Mouse (Mus musculus) liver, embryonic 16.5 days (tissue): Measurements from ENCODE around the gene Gstt2. TPM values are rescaled to one million over a fixed set of nuclear protein-coding genes. Genes with fewer than 3 reads are reported as not detected.
"Not testable (repeated sequence)": the region's sequence is repeated elsewhere in the genome, so short reads cannot be mapped to it uniquely, and the experiment has no call there.

ENCODE experiments used
- ATAC-seq: fragments of 200-750 bp; cut with Nextera tagmentation; 2 replicates; pipeline ENCODE4 v1.8.0; 2017; ENCODE audit warnings: low read depth, mild to moderate bottlenecking, moderate number of reproducible peaks, moderate library complexity
- H3K27ac ChIP-seq: fragments of 300-500 bp; sonication (generic); 2 replicates; pipeline ENCODE4 v1.5.1; 2014; ENCODE audit warnings: mild to moderate bottlenecking, low read length
- H3K27me3 ChIP-seq: fragments of 300-500 bp; sonication (generic); 2 replicates; pipeline ENCODE4 v1.6.1; 2014; ENCODE audit warnings: low read depth, low read length, mixed read lengths; ENCODE audit not compliant: control insufficient read depth, insufficient read depth
- H3K36me3 ChIP-seq: fragments of 300-500 bp; sonication (generic); 2 replicates; pipeline ENCODE4 v1.6.1; 2014; ENCODE audit warnings: mild to moderate bottlenecking; ENCODE audit not compliant: control insufficient read depth, insufficient read depth
- H3K4me1 ChIP-seq: fragments of 300-500 bp; sonication (generic); 2 replicates; pipeline ENCODE4 v1.6.1; 2014; ENCODE audit warnings: low read depth, low read length, mixed read lengths; ENCODE audit not compliant: control insufficient read depth
- H3K4me2 ChIP-seq: fragments of 300-500 bp; sonication (generic); 2 replicates; pipeline ENCODE4 v1.6.1; 2014; ENCODE audit warnings: low read depth, low read length, mixed read lengths
- H3K4me3 ChIP-seq: fragments of 300-500 bp; sonication (generic); 2 replicates; pipeline ENCODE4 v1.5.1; 2014; ENCODE audit warnings: low read depth, mild to moderate bottlenecking, low read length
- H3K9ac ChIP-seq: fragments of 300-500 bp; sonication (generic); 2 replicates; pipeline ENCODE4 v1.6.1; 2014; ENCODE audit warnings: low read depth, low read length
- H3K9me3 ChIP-seq: fragments of 300-500 bp; sonication (generic); replicated peaks from 2 replicates; pipeline ENCODE4 v1.6.1; 2016; ENCODE audit warnings: low read length; ENCODE audit not compliant: control insufficient read depth
- WGBS: fragments of 180-500 bp; shearing (Covaris S2); extraction: QIAGEN DNeasy Blood & Tissue Kit; methylation state at CpG from one replicate; pipeline ENCODE4 v1.1.7; 2014; ENCODE audit not compliant: insufficient replicate concordance; 5-methylcytosine and 5-hydroxymethylcytosine counted together
- polyA plus RNA-seq: library from polyadenylated mRNA; unstranded; fragments of >200 nt; fragmentation: Nextera tagmentation; extraction: Ambion mirVana; gene quantifications from 2 replicates; pipeline ENCODE4 v1.2.1, GENCODE M21; 2015

Gstt2 gene
- polyA plus RNA-seq, 1 experiment from 2014 or later = 56.7 TPM

DNA sequence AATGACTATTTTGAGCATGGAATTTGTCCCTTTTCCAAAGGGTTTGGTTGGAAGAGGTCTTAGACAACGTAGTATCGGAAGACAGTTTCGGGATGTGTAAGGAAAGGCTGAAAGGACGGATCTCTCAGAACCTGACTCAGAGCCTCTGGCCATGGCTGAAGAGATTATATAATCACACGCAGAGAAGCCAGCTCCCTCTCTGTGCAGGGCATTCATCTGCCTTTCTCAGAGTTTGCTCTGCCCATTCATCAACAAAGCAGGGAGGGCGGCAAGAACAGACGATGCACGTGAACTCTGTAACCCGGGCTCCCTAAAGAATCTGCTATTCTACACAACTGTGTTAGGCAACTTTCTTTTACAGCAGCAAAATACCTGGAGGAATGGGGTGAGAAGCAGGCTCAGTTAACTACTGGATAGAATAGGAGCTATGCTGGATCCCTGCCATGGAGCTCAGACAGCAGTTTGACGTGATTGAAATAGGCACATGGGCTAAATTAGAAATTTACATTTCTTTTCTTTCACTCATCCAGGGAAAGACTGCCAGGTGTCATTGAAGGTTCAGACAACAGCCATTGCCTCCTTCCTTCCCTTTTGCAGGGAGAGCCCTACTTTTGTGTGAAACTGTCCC, 36.4 kb upstream of the Gstt2 start:
- Histone ChIP-seq H3K27me3 (no peaks in the 10 kb centered on the region), H3K36me3 (no peaks in the 10 kb centered on the region), H3K27ac (no peak overlapping the region), H3K4me2 (no peak overlapping the region; the same call in 1 of the 2 replicates), H3K9me3 (no peaks in the 10 kb centered on the region), H3K9ac (no peak overlapping the region), H3K4me3 (no peak overlapping the region), H3K4me1 (peaks cover 5% of the 10 kb centered on the region)
- ATAC-seq = no peak
- 54% methylated on average over 10 of the region's 10 CpGs for WGBS

DNA sequence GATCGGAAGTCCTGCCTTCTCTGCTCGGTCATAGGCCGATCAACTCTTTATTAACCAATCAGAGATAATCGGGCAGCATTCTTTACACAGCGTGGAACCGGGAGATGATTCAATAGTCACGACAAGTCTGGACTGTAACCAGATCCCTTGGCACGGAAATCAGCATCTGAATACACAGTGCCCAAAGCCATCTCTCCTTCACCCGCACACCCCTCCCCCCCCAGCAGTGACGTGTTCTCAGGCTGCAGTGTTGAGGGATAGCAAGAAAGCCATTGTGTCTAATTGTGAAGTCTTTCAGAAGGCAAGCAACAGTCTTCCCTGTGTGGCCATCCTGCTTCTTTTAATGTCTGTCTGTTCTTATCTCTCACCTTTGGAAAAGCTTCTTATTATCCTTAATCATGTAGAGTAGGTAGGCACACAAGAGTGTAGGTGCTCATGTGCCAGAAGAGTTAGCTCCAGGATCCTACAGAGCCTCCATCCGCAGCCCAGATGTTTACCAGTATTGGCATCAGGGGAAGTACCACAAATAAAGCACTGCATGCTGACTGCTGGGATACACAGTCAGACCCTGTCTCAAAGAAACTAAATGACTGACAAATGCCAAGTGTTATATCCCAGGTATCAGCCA, 35.8 kb upstream of the Gstt2 start:
- H3K36me3 ChIP-seq = no peaks in the 10 kb centered on the region
- H3K4me3 ChIP-seq = peak overlapping the region; percentile 54
- no peak overlapping the region for H3K27ac ChIP-seq
- H3K4me1 ChIP-seq = peaks cover 5% of the 10 kb centered on the region
- H3K9me3 ChIP-seq = no peaks in the 10 kb centered on the region
- ATAC-seq = peak; percentile 85
- H3K27me3 ChIP-seq = peaks cover 2% of the 10 kb centered on the region; the same call in 1 of the 2 replicates
- H3K4me2 ChIP-seq = peak overlapping the region; percentile 70
- H3K9ac ChIP-seq = peak overlapping the region; percentile 43
- 4% methylated on average over 11 of the region's 11 CpGs for WGBS

DNA sequence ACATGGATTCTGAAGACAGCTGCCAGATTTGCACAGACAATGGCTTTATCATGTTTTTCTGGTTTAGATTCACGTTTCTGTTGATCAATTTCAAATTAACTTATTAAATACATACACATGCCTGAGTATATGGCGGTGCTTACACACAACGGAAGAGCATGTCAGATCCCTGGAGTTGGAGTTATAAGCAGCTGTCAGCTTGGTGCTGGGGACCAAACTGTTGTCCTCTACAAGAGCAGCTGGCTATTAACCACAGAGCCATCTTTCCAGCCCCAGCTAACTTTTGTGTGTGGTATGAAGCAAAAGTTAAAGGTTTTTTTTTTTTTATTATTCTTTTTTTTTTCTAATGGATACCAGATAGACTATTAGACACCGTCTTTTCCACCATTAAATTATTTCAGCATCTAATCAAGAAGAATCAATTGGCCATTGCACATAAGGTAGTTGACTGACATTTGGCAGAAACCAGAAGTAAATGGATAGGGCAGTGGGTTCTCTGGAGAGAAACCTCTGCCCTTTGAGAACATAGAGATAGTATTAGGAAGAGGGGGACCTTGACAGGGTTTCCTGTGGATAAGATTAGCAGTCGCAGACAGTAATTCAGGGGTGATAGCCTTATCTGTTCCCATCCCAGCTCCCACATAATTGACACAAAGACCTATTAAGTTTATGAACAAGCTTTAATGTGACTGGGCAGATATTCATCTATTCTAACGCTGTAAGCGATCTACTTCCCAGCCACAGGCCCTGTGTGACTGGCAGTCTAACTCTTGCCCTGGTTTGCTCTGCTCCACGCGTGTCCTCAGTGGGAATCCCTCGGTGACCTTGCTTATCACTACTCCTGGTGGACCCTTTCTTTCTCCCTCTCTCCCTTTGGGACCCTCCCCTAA, 35.0 kb upstream of the Gstt2 start:
- H3K4me2 ChIP-seq = peak overlapping the region; percentile 70
- peaks cover 5% of the 10 kb centered on the region for H3K4me1 ChIP-seq
- H3K27me3 ChIP-seq = peaks cover 5% of the 10 kb centered on the region; the same call in 1 of the 2 replicates
- no peaks in the 10 kb centered on the region for H3K36me3 ChIP-seq
- WGBS = 26% methylated on average over 10 of the region's 10 CpGs
- peak overlapping the region; percentile 54 for H3K4me3 ChIP-seq
- H3K9me3 ChIP-seq = no peaks in the 10 kb centered on the region
- H3K27ac ChIP-seq = no peak overlapping the region
- ATAC-seq = peak; percentile 32
- H3K9ac ChIP-seq = peak overlapping the region; percentile 43

DNA sequence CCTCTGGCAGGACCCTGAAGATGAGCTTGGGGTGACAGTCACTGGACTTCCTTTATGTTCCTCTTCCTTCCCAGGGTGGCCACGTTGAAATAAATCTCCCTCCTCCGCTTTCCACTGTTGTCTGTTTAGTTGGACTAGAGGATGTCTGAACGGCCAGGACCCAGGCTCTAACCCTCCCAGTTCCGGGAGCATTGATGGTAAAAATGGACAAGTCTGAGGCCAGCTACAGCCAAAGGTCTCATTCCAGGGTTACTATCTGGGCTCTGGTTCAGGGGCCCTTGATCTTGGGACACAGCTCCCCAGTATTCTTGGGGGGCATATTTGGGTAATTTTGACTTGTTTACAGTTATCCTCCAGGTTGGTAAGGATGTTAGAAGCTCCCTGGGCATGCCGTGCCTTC, 24.4 kb upstream of the Gstt2 start:
- Histone ChIP-seq H3K36me3 (no peaks in the 10 kb centered on the region), H3K9ac (no peak overlapping the region), H3K9me3 (no peaks in the 10 kb centered on the region), H3K27me3 (no peaks in the 10 kb centered on the region), H3K4me3 (no peak overlapping the region), H3K4me2 (no peak overlapping the region), H3K27ac (no peak overlapping the region), H3K4me1 (peaks cover 25% of the 10 kb centered on the region)
- ATAC-seq = no peak
- 55% methylated on average over 5 of the region's 5 CpGs for WGBS

DNA sequence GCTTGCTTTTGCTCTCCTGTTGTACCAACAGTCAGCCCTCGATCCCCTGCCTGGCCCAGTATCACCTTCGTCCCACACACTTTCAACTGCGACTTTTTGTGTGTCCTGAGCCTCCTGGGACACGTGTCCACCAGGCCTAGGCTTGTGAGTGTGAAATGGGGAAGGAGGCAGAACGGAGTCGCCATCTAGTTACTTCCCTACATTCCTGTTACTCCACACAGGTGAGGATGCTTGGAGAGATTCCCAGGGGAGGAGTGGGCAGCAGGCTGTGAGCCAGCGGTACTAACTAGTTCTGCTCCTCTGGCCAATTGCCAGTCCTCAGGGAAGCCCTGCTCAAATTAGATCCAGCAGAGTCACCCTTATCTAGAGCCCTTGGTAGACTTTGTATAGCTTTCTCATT, 23.5 kb upstream of the Gstt2 start:
- ATAC-seq = no peak
- Histone ChIP-seq H3K4me1 (peaks cover 25% of the 10 kb centered on the region), H3K4me2 (no peak overlapping the region), H3K36me3 (no peaks in the 10 kb centered on the region), H3K4me3 (no peak overlapping the region), H3K9ac (no peak overlapping the region), H3K27ac (peak overlapping the region; percentile 20; the same call in 1 of the 2 replicates), H3K9me3 (no peaks in the 10 kb centered on the region), H3K27me3 (no peaks in the 10 kb centered on the region)
- 36% methylated on average over 7 of the region's 7 CpGs for WGBS

DNA sequence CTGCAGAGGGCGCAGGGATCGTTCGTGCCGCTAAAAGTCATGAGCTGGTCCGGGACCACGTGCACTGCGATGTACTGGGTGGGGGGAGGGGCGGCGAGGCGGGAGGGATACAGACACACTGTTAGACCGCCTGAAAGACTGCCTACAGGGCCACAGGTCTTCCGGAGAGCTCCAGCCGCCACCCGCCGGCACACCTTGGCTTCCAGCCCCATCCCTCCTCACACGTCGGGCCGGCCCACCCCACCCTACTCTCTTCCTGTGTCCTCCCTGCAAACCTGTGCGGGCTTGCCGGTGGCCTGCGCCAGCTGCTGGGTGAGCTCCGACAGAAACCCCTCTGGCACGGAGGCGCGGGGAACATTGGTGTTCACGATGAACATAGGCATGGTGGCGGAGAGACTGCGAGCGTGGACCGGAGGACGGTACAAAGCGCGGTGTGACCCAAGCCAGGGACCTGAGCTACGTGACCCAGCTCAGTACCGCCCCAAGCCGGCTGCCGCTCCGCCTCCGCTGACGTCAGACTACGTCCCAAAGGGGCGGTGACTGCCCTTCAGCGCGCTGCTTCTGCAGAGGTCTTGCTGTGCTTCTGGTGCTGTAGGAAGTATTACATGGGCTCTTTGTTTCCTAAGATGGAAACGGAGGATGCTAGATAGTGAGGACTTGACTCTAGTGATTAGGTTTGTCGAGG, 22.7 kb upstream of the Gstt2 start, which contains the start of gene Mif:
Gene Mif (minus strand): TSS at position 455 of the 685 bp plus-strand sequence.
- 1% methylated on average over 44 of the region's 46 CpGs for WGBS
- Histone ChIP-seq H3K4me1 (peaks cover 25% of the 10 kb centered on the region), H3K9ac (peak within 1 kb of the TSS; percentile 78), H3K27ac (peak within 1 kb of the TSS; percentile 90), H3K4me3 (peak within 1 kb of the TSS; percentile 72), H3K4me2 (peak within 1 kb of the TSS; percentile 85)
- not testable (repeated sequence) for H3K9me3 ChIP-seq, H3K36me3 ChIP-seq, H3K27me3 ChIP-seq
- peak; percentile 94 for ATAC-seq

DNA sequence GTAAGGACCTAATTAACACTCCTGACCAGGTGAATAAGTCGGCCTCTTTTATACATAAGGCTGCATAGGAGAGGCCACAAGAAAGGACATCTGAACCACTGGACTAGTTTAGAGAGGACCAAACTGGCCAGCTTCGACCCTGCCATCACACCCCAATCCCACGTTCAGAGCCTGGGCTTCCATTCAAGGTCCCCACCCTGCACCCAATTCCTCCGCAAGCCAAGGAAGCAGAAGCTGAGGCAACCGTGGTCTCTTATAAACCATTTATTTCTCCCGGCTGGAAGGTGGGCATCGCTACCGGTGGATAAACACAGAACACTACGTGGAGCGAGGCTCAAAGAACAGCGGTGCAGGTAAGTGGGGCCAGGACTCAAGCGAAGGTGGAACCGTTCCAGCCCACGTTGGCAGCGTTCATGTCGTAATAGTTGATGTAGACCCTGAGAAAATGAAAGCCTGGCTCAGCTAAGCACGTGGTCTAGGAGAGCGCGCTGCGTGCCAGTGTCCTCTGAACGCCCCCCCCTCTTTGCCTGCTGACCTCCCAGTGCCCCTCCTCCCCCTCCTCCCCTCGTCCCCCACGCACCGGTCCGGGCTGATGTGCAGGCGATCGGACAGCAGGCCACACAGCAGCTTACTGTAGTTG, 22.0 kb upstream of the Gstt2 start:
- peak overlapping the region; percentile 90 for H3K27ac ChIP-seq
- WGBS = 2% methylated on average over 27 of the region's 27 CpGs
- peak; percentile 53 for ATAC-seq

DNA sequence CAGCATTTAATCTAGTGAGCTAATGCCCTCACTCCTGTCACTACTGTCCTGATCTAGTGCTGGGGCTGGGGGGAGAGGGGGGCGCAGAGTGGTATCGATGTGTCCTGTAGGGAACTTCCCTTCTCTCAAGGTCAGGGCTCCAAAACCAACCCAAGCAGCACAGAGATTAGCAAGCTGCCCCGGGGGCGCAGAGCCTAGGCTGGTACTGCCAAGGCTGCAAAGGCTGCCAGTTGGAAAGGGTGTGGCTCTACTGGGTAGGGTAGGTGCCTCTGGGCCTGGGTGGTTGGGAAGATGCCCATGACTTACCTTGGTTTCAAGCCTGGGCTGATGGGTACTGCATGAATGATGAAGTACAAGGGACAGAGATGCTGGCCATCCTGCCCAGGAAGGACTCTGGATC, 20.4 kb upstream of the Gstt2 start:
- H3K9me3 ChIP-seq = no peaks in the 10 kb centered on the region
- 78% methylated on average over 4 of the region's 4 CpGs for WGBS
- no peaks in the 10 kb centered on the region for H3K36me3 ChIP-seq
- H3K4me3 ChIP-seq = no peak overlapping the region
- H3K4me2 ChIP-seq = no peak overlapping the region
- H3K4me1 ChIP-seq = peaks cover 25% of the 10 kb centered on the region
- H3K27me3 ChIP-seq = no peaks in the 10 kb centered on the region
- no peak for ATAC-seq
- no peak overlapping the region for H3K9ac ChIP-seq
- no peak overlapping the region for H3K27ac ChIP-seq

More for the DNA sequence above, 22.0 kb upstream of the Gstt2 start:
- Histone ChIP-seq H3K27me3 (no peaks in the 10 kb centered on the region), H3K36me3 (no peaks in the 10 kb centered on the region), H3K4me2 (peak overlapping the region; percentile 85), H3K4me1 (peaks cover 25% of the 10 kb centered on the region), H3K9me3 (no peaks in the 10 kb centered on the region), H3K9ac (peak overlapping the region; percentile 78), H3K4me3 (peak overlapping the region; percentile 72)
